Mouse (Mus musculus): Measurements from ENCODE around the gene Slc13a3. TPM values are rescaled to one million over a fixed set of nuclear protein-coding genes. Genes with fewer than 3 reads are reported as not detected.
"Not testable (repeated sequence)": the region's sequence is repeated elsewhere in the genome, so short reads cannot be mapped to it uniquely, and the experiment has no call there.

The Slc13a3 gene
- 0.58 and 1.5 TPM in 2 replicates for total RNA-seq (2021)
- long read RNA-seq, partial matches to known transcripts = 1 of 6 reads
- long read RNA-seq, other reads (novel, unspliced or antisense) = 3 of 6 reads

DNA sequence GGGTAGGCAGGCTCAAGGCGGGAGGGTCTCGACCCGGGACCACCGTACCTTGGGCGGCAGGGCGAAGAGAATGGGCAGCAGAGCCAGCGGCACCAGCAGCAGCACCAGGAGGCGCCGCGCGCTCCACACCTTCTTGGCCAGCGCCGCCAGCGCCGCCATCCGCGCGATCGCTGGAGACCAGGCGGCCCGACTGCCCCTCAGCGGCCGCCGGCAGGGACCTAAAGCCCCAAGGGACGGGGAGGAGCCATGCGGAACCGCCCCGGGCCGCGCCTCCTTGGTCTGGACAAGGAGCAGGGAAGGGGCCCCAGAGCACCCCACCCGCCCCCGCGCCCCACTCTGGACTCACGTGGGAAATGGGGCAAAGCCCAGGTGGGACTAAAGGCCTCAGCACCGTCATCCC is at the start of gene Slc13a3:
Gene Slc13a3, minus strand, starts transcription at position 228 of the 400 bp plus-strand sequence.
- DNase-seq = no peak

DNA sequence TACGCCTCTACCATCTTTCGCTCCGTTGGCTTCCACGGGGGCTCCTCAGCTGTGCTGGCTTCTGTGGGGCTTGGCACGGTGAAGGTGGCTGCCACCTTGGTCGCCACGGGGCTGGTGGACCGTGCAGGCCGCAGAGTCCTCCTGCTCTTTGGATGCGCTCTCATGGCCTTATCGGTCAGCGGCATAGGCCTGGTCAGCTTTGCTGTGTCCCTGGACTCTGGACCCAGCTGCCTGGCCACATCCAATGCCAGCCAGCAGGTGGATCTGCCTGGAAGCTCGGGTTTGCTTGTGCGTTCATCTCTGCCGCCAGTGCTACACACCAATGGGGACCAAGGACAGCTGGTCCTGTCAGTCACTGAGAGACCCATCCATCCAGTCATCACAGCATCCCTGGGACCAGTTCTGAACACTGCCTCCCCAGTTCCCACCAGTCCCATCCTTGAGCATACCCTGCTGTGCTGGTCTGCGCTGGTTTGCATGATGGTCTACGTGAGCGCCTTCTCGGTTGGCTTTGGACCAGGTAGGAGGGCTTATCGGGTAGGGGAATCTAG is 42.2 kb upstream of the Slc13a3 start:
- no peak for DNase-seq

DNA sequence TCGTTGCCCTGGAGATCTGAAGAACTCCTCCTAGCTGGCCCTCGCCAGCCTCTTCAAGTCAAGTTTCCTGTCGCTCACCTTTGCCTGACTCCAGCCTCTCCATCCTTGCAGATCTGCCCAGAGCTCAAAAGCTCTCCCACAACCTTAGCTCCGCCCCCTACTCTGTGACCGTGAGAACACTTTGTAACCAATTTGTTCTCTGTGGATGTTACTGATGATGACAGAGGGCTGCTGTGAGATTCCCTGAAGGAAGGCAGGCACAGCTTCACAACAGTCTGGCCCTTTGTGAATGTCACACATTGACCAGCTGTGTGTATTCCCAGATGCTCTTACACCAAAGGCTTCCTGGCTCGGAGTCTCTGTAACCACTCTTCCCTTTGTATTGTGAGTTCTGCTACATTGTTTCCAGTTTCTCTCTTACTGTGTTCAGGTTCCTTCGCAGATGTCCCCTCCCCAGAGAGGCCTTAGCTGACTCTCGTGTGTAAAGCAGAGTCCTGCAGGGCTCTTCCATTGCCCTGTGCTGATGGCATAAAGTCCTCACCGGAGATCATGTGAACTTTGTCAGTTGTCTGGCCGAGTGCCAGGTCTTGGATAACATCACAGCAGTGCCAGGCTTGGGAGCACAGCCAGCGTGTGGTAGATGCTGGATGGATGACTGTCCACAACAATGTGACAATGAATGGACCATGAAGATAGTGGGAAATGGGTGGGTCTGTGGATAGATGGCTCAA is 40.0 kb upstream of the Slc13a3 start:
- peak; percentile 56 for DNase-seq

DNA sequence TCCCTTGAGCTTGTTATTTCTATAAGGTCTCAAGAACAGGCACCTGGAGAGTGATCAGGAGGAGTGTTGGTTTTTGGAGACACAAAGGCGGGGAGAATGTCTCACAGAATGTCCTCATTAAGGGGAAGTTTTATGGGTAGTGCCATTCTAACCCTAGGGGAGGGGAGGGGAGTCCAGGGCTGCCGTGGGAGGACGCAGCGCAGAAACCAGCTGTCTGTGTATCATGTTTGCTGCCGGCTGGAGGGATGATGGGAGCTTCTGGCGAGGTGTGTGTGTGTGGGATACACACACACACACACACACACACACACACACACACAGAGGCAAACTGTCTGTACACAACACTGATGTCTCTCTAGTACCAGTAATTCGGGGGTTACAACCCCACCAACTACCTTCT is 39.4 kb upstream of the Slc13a3 start:
- DNase-seq = no peak

GRCm38 (mm10) chr2:165511530-165511929 is 38.5 kb upstream of the Slc13a3 start:
- not testable (repeated sequence) for DNase-seq

DNA sequence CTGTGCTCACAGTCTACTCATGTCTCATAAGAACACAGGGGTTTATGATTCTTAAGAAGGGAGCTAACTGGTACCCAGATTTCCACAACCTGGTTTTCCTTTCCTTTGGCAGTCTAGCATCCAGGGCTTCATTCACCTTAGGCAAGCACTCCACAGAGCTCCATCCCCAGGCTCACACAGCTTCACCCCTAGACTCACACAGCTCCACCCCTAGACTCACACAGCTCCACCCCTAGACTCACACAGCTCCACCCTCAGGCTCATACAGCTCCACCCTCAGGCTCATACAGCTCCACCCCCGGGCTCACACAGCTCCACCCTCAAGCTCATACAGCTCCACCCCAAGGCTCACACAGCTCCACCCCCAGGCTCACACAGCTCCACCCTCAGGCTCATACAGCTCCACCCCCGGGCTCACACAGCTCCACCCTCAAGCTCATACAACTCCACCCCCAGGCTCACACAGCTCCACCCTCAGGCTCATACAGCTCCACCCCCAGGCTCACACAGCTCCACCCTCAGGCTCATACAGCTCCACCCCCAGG is 38.0 kb upstream of the Slc13a3 start:
- DNase-seq = not testable (repeated sequence)

GRCm38 (mm10) chr2:165510466-165510865 is 37.4 kb upstream of the Slc13a3 start:
- DNase-seq = no peak

DNA sequence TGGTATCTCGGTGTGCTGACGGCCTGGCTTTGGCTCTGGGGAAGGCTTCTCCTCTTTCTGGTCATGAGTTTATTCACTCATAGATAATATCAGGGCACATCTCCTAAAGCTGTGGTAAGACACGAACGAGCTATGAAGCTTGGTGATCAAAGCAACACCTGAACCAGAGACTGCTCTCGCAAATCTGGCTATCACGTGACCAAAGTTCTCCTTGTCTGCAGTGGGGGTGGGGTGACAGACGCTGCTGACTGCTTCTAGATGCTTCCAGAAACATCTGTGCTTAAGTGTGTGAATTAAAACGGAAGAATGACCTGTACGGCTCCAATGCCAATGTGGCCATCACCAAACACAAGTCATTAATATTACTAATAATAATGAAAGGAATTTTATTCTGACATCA is 36.7 kb upstream of the Slc13a3 start:
- no peak for DNase-seq

- DNase-seq = peak; percentile 31
These were observed 30.5 kb upstream of the Slc13a3 start, which contains the start of gene Slc2a10 for GRCm38 (mm10) chr2:165503259-165504203. Slc2a10 (plus strand) TSS chr2:165503787.

DNA sequence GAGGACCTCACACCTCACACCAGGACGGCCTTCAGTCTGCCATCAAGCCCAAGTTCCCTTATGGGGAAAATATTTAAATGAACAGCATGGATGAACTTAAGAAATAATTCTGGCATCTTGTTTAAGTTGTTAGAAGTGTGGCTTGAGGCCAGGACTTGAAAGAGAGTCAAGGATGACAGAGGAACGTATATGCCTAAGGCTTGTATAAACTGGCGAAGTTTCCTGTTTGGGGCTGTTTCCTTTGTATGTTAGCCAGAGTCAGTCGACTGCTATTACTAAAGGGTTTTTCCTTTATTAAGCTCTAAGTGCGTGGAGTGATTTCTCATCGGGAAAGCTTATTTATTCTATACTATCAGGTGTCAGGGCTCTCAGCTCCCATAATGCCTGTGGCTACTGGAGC is 25.8 kb upstream of the Slc13a3 start:
- DNase-seq = no peak

DNA sequence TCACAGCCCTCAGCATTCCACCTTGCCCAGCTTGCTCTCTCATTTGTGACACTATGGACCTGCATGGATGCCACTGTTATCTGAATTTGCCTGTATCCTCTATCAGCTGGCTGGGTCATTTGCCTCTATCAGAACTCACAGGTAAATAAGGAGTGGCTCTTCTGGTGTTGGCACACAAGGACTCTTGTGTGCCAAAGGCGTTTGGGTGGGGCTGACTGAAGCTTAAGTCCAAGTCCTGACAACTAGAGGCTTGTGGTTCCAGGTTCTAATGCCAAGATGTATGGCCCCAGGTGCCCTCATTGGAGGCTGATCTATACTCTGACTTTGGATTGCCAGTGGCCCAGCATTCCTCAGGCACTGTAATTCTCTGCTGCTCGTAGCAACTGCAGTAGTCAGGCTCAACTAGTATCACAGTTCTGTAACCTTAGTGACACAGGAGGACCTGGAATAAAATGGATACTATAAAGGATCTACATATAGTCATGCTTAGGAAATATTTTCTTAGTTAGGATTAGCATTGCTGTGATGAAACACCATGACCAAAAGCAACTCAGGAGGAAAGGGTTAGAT is 24.8 kb upstream of the Slc13a3 start:
- no peak for DNase-seq

DNA sequence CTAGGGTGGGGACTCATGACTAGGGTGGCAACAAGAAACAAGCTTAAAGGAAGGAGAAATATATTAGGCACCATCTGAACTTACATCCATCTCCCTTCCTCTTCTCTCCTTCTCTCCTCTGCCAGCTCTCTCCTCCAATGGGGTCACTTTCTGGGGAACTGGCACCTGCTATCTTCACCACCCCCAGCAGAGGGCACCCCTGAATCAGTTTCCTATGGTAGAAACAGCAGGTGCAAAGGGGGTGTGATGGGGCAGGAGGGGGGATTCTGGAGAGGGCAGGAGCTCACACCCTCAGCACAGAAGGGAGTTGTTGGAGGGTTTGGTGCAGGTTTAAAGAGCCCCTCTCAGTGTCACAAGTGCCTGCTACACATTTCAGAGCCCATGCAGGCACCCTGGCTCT is 23.2 kb upstream of the Slc13a3 start:
- peak; percentile 37 for DNase-seq

GRCm38 (mm10) chr2:165494495-165494894 is 21.5 kb upstream of the Slc13a3 start:
- DNase-seq = no peak

GRCm38 (mm10) chr2:165493587-165494210 is 20.7 kb upstream of the Slc13a3 start:
- DNase-seq = no peak

DNA sequence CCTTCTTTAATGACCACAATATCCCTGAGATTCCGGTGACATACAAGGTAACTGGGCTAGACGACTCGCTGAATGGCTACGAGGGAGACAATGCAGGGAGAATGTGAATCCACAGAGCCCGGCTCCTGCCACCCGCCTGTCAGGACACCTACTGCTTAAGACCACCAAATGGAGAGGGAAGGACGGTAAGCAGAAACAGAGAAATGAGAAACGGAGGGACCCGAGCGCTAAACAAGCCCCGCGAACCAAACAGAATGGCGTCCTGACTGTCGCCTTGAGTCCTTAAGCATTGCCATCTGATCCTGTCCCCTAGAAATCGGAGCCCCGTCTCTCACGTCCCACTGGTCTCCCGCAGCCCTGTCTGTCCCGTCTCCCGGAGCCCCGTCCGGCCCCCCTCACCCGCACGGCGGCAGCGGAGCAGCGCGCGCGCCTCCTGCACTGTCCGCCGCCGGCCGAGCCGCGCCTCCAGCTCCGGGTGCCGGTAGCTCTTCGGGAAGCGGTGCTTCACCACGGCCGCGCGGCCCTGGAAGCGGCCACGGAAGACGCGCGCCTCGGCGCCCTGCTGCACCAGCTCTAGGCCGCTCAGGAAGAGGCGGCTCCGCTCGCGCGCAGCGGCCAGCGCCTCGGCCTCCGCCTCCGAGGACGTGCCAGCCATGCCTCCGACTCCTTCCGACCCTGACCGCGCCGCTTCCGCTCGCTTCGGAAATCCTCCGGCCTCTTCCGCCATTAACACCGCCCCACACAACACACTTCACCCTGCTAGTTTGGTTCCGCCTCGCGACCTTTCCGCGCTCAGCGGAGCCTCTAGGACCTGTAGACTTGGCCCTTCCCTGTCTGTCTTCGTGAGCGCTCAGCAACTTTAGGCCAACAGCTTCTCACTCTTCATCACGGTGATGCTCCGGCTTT is 19.9 kb upstream of the Slc13a3 start, which contains the start of gene Trp53rka:
Gene Trp53rka, minus strand, starts transcription at position 677 of the 906 bp plus-strand sequence.
- peak; percentile 81 for DNase-seq

GRCm38 (mm10) chr2:165486881-165487535 is 14.0 kb upstream of the Slc13a3 start:
- DNase-seq = peak; percentile 64

DNA sequence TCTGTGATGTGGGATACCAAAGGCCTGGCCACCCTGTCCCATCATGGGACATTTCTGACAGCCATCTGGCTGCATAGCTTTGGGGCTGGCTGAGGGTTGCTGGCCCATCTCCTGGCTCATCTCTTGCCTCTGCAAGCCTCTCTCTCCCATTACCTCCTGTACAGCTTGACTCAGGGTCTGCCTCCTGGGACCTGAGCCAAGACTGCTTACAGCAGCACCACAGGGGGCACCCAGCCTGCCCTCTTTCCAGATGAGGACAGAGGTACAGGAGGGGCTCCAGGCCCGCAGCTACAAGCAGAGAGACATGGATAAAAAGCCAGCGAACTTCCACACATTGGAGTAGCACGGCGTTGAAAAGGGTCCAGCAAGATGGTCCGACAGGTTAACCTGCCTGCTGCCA is 13.4 kb upstream of the Slc13a3 start:
- DNase-seq = no peak

DNA sequence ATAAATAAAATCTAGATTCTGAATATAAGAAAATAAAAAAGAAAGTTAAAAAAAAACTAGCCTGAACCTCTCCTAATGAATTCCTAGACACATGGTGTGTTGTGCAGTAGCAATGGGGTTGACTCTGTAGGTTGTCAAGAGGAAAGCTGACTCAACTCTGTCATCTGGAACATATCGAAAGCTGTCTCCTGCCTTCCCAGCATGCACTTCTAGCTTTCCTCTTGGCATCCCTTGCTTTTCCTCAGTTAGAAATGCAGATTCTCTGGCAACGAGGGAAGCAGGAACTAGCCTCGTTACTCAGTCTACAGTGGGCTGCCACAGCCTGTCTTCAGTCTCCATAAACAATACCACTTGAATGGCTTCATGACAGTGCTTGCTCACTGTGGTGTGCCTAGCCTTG is 12.8 kb upstream of the Slc13a3 start:
- DNase-seq = no peak

DNA sequence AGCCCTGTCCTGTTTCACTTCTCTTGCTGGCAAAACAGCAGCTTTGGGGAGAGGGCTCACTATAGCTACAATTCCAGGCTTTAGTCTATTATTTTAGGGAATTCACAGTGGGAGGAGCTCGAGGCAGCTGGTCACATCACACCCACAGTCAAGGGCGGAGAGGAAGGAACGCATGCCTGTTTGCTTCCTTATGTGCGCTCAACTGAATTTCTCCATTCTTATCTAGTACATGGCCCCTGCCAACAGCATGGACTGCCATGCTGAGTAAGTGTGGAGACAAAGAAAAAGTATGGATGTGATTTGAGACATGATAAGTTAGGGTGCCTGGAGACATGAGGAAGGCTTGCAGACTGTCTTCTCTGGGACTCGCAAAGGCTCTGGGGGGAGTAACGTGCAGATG is 11.1 kb upstream of the Slc13a3 start:
- no peak for DNase-seq

GRCm38 (mm10) chr2:165482003-165482402 is 9.0 kb upstream of the Slc13a3 start:
- no peak for DNase-seq
